Mouse (Mus musculus) frontal cortex, postnatal 10 days (tissue): ENCODE data around the gene Fbxl17.

Experiments used
- DNase-seq, 2 experiments: peaks; one replicate each; pipeline ENCODE4 v3.0.0; 2022; ENCODE audit warnings: low spot score in 2 of 2, mixed read lengths in 1 of 2

Fbxl17 gene

DNA sequence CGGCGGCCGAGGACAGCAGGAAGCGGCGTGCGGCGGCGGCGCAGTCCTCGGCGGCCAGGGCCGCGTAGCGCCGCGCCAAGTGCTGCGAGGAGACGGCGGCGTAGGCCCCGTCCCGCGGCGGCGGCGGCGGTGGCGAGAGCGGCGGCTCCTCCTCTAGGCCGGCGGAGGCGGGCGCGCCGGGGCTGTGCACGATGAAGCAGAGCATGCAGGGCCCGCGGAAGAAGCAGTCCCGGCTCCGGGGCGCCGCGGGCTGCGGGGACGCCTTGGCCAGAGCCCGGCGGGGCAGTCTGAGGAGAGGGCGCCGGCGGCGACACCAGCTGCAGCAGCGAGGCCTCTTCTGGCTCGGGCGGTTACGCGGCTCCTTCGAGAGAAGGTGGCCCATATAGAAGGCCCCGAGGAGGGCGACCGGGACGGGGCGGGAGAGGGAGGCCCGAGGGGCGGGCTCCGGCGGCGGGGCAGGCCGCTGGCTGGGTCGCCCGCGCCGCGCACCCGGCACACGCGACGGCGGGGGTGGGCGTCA is at the start of gene Fbxl17:
Gene Fbxl17, minus strand, starts transcription at position 382 of the 520 bp plus-strand sequence.
- peak; percentile 33 to 63 for DNase-seq

DNA sequence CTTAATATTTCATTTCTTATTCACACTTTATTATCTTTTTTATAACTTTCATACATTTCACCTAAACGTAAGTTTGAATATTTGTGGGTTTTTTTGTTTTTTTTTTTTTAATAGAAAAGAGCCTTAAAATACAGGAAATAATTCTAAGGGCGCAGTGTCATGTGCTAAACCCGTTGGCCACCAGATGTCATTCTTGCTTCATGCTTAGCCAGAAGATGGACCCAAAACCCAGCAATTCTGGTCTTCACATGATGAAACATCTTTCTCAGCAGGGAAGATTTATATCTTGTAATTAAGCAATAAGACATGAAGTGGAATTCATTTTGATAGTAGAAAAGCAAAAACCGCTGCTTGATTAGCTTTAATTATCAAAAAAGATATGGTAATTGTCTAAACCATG is 47.6 kb upstream of the Fbxl17 start:
- no peak for DNase-seq

GRCm38 (mm10) chr17:63534576-63535265 is 34.9 kb upstream of the Fbxl17 start:
- no peak for DNase-seq

DNA sequence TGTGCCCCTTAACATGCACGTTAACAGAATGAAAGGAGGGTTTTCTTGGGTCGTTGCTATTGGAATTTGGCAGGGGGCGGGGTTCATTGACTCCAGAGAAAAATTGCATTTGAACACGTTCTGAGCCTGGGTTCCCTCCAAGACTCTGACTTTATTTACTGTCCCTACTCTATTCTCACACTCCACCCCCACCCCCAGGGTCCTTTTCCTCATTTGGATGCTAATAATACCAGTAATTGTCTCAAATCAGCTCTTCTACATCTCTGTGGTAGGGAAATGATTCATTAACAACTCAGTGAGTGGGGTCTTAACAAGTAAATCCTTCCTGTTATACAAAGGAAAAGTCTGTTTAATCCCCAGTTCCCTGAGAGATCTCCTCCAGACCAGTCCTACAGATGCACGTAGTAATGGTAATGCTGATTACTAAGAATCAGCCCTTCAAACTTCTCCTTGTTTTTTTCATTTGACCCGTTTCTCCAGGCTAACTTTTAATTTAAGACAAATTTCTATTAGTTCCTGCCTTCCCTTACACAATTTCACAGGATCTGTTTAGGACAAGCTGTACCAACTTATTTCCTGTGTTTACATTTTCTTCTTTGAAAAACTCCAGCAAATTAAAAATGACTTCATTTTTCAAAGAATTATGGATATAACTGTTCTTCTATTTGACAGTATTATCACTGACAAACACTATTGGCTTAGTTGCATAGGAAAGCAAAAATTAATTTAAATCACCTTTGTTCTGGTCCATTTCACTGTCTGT is 33.4 kb upstream of the Fbxl17 start:
- DNase-seq = no peak

GRCm38 (mm10) chr17:63529476-63529875 is 29.7 kb upstream of the Fbxl17 start:
- no peak for DNase-seq

GRCm38 (mm10) chr17:63520691-63521090 is 20.9 kb upstream of the Fbxl17 start:
- no peak for DNase-seq

GRCm38 (mm10) chr17:63510451-63510850 is 10.6 kb upstream of the Fbxl17 start:
- no peak for DNase-seq

DNA sequence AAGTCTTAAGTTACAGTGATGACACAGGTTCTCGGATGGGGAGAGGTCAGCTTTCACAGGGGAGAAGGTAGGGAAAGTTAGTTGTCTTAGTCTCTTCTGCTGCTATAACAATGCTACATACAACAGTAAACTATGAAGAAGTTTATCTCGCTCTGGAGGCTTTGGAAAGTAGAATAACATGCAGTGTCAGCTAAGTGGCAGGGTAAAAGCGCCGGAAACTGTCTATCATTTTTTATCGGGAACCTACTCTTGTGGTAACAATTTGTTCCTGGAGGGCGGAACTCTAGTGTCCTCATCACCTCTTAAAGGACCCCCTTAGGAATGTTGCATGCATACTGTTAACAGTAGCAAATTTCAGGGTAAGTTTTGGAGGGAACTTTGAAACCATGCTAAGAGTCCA is 1.3 kb upstream of the Fbxl17 start:
- DNase-seq = no peak

DNA sequence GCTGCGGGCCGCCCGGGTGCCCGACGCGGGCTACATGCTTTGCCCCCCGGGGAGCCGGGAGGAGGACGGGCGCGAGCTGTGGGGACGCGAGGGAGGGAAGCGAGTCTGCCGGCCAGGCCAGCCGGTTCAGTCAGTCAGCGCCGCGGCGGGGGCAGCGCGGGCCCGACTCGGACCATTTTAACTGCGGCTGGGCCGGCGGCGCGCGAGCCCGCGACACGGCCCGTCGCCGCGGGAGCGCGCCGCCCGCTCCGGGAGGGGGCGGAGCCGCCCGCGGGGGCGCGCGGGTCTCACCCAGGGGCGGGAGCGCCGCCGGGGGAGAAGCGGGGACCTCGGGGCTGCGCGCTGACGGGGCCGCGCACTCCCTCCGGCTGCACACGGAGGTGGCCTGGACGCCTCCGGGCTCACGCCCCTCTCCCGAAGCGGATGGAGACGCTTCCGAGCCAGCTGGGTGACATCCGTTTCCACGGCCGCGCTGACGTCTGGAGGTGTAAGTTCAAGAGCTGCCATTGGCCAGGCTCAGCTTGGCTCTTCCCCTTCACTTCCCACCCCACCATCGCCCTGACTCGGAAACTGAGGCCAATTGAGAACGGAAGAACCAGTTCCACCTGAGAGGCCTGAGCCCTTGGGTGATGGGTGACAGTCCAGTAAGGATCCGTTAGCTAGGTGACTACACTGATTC is 478 bp upstream of the Fbxl17 start:
- peak; percentile 81 to 86 for DNase-seq

DNA sequence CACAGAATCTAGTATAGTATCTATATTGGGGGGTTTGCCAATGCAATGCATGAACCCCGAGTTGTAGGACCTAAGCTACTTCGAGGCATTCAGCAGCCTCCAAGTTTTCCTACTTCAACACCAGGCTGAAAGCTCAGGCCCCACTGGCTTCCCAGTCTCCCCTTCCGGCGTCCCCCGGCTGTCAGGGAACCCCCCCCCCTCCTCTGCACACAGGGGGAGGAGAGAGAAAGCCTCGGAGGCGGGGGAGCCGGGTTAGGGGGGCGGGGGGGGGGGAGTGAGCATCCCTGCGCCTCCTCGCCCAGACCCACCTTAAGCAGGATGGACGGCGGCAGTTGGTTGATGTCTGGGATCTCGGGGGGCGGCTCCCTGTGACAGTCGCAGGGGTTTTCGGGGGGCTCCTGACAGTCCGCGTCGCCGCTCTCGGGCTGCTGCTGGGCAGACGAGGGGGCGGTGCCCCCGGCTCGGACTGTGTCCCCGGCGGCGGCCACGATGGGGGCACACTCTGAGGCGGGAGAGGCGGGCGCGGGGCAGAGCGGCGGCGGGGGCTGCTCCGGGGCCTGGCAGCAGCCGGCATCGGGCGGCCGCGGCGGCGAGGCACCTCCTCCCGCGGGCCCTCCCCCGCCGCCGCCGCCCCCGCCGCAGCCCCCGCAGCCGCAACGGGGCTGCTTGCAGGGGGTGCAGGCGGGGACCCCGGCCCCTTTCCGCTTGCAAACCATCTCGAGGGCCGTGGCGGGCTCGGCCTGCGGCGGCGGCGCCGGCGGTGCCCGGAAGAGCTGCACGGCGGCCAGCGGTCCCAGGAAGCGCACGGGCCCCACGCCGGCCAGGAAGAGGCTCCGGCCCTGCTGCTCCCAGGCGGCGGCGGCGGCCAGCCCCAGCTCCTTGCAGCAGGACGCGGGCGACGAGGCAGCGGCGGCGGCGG is 841 bp downstream of the Fbxl17 start:
- peak; percentile 35 to 59 for DNase-seq

GRCm38 (mm10) chr17:63498182-63498716 is 1.6 kb downstream of the Fbxl17 start:
- DNase-seq = no peak

- no peak for DNase-seq
Observed at GRCm38 (mm10) chr17:63497206-63497731, 2.5 kb downstream of the Fbxl17 start.

- DNase-seq = no peak
Observed at GRCm38 (mm10) chr17:63496153-63496552, 3.7 kb downstream of the Fbxl17 start.

DNA sequence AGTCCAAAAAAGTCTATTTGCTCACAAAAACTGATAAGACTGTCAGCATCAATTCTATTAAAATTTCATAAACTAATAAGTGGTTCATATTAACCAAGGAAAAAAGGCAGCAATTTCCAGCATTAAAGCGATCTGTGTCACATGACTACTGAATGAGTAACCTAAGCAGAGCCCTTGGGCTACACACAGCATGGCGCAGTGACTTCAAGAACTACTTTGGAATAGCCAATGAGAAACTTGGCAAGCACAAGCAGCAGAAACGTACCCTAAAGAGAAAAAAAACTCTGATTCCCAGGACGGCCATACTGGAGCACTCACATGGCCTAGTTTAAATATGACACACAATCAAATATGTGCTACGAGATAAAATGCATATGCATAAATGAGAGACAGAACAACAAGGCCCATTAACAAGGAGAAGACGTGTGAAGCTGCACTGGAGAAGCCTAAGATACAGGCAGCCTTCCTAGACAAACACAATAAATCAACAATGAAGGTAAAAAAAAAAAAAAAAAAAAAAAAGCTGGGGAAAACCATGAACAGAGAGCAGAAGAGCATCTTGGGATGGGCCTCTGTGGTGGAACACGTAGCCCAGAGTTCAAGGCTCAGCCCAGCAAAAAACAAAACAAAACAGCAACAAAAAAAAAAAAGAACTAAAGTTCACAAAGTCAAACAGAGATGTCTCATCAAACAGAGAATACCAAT is 5.8 kb downstream of the Fbxl17 start:
- DNase-seq = no peak

- no peak for DNase-seq
Observed at GRCm38 (mm10) chr17:63493274-63493673, 6.5 kb downstream of the Fbxl17 start.

- no peak for DNase-seq
Observed at GRCm38 (mm10) chr17:63492665-63493273, 7.0 kb downstream of the Fbxl17 start.

GRCm38 (mm10) chr17:63489525-63489924 is 10.3 kb downstream of the Fbxl17 start:
- DNase-seq = no peak

GRCm38 (mm10) chr17:63467866-63468265 is 32.0 kb downstream of the Fbxl17 start:
- DNase-seq = peak in 1 of 2 experiments; percentile 61

GRCm38 (mm10) chr17:63465239-63465638 is 34.6 kb downstream of the Fbxl17 start:
- DNase-seq = no peak

- DNase-seq = no peak
Observed at GRCm38 (mm10) chr17:63462512-63462911, 37.3 kb downstream of the Fbxl17 start.
